Mouse (Mus musculus) 416B (cell line): ENCODE results near the gene Tyw3.
"Not testable (repeated sequence)": the region's sequence is repeated elsewhere in the genome, so short reads cannot be mapped to it uniquely, and the experiment has no call there.

Source experiments
- DNase-seq: peaks from one replicate; pipeline ENCODE4 v3.0.0; 2011; ENCODE audit warnings: low read depth

Tyw3 gene

DNA sequence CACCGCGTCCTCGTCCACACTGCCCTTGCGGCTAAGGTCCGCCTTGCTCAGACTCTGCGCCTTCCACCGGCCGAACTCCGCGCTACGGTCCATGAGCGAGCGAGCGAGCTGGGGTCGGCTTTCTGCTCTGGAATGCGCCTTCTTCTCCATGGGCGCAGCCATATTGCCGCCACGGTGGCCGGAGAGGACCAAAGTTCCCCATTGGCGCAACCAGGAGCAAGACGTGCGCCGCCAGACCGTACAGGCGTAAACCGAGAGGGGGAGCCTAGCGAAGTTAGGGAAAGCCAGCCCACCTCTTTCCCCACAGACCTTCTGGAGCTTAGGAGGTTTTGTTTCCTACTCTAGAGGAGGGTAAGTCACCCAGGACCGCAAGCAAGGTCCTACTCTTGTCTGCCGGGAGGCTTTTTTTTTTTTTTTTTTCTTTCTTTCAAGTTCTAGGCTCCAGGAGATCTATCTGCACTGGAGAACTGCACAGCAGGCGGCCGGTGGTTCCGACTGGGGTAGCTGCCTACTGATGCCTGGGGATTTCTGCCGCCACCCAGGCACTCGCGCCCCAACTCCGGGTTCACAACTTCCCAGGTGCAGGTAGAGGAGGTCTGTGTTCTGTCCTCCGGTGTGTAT is at the start of gene Tyw3:
TSS of gene Tyw3 (minus strand) at position 171 of the 621 bp plus-strand sequence.
- peak; percentile 94 for DNase-seq

- no peak for DNase-seq
Observed at GRCm38 (mm10) chr3:154633091-154633490, 36.2 kb upstream of the Tyw3 start.

DNA sequence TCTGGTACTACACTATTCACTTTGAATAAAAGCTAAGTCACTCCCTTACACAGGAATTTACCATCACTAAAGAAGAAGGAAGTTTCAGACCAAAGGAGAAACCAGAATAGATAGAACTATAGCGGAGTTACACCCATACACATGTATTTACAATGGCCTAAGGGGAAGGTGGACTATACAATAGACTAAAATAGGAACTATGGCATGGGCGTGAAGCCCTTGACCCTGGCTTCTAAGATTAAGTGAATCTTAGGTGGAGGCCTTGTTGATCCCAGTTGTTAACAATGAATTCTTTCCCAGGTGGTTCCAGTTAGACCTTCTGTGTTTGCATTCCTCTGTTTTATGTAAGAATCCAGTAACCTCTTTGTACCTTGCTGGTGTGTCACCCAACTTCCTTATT is 34.4 kb upstream of the Tyw3 start:
- not testable (repeated sequence) for DNase-seq

- DNase-seq = no peak
Observed at GRCm38 (mm10) chr3:154628284-154628683, 31.4 kb upstream of the Tyw3 start.

- DNase-seq = no peak
Observed at GRCm38 (mm10) chr3:154616106-154616505, 19.2 kb upstream of the Tyw3 start.

- DNase-seq = no peak
Observed at GRCm38 (mm10) chr3:154615304-154615703, 18.4 kb upstream of the Tyw3 start.

DNA sequence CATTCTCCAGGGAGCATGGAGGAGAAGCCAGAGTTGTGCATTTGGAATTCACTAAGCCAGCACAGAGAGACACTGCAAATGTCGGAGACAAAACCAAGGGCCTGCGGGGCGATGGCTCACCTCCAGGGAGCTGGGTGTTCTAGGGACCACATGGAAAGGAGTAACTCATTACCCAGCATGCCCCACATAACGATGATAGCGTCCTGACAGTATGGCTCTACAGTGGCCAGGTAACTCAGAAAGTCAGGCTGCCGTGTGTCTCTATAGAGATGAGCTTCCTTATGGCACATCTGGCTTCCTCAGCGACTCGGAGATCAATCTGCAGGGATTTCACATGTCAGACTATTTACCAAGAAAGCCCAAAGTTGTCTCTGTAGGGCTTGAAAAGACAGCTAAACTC is 17.9 kb upstream of the Tyw3 start:
- DNase-seq = no peak

DNA sequence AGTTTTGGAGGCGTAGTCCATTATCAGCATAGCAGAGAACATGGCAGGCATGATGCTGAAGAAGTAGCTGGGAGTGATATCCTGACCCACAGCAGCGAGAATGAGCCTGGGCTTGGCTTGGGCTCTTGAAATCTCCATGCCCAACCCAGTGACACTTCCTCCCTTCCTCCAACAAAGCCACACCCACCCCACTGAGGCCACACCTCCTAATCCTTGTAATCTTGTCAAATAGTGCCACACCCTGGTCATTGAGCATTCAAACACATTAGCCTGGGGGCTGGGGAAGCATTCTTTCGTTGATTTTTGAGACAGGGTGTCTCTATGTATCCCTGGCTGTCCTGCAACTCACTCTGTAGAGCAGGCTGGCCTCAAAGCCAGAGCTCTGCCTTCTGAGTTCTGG is 15.0 kb upstream of the Tyw3 start:
- DNase-seq = peak; percentile 25

GRCm38 (mm10) chr3:154607896-154608295 is 11.0 kb upstream of the Tyw3 start:
- DNase-seq = no peak

- no peak for DNase-seq
Observed at GRCm38 (mm10) chr3:154604871-154605270, 8.0 kb upstream of the Tyw3 start.

DNA sequence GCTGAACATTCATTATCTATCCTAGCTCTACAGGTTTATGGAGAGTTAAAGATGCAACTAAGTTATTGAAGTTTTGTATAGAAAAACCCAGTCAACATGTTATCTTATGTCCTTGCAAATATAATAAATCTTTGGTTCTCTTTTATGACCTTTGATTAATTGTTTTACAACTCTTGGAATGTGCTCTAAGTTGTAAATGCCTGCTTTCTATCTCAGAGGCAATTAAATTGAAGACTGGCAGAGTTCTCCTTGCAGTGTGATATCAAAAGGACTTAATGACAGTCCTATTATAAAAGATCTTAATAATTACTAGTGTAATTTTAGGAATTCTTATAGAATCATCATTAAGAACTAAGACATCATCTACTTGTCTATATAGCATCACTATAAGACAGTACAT is 5.2 kb upstream of the Tyw3 start:
- DNase-seq = no peak

GRCm38 (mm10) chr3:154597561-154597960 is 657 bp upstream of the Tyw3 start:
- peak; percentile 24 for DNase-seq

GRCm38 (mm10) chr3:154596488-154596933 is 393 bp downstream of the Tyw3 start, which contains the start of gene Cryz:
Gene Cryz (plus strand): TSS chr3:154596711.
- DNase-seq = peak; percentile 89

DNA sequence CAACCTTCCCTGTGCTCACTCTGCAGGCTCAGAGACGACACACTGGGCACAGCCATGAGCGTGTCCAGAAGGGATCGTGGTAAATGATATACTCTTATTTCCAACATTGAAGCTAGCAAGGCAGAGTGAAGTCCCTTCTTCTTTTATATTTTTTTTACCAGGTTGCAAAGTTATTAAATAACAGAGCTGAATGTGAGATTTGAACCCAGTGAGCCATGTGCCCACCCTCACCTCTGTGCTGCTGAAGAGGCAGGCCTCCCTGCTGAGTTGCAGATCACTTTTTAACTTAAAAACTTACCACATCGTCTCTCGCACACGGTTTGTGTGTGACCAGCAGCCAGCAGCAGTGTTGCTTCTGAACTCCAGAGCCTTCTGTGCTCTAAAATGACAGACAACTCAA is 2.7 kb downstream of the Tyw3 start:
- no peak for DNase-seq

- no peak for DNase-seq
Observed at GRCm38 (mm10) chr3:154593596-154593995, 3.3 kb downstream of the Tyw3 start.

DNA sequence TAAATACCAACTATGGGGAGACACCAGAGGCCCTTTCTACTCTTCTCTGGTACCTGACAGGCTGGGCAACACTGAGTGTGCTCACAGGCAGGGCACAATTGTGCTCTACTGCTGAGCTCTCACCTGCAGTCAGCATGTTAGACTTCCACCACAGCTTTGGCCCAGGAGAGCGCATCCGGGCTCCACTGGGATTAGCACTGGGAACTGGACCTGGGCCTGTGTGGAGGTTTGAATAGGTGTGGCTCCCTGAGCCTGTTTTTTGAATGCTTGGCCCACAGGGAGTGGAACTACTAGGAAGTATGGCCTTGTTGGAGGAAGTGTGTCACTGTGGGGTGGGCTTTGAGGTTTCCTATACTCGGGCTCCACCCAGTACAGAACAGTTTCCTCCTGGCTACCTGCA is 5.3 kb downstream of the Tyw3 start:
- DNase-seq = peak; percentile 23

DNA sequence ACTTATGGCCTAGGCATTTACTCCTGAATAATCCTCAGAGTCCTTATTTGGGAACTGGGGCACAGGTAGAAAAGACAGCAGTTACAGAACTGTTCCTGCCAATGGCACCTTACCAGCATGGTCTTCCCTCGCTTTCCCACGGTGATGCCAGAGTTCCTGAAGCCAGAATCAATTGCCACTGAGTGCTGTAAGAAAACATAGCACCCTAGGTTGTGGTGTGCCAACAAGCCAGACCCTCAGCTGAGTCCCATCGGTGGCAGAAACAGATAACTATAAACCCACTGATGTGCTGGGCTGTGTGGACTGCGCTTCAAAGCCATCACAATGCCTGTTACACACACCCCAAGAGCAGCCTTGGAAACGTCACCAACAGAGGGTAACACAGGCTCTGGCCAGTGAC is 5.9 kb downstream of the Tyw3 start:
- DNase-seq = no peak

GRCm38 (mm10) chr3:154584351-154584750 is 12.6 kb downstream of the Tyw3 start:
- DNase-seq = no peak

GRCm38 (mm10) chr3:154577895-154578294 is 19.0 kb downstream of the Tyw3 start:
- DNase-seq = no peak

DNA sequence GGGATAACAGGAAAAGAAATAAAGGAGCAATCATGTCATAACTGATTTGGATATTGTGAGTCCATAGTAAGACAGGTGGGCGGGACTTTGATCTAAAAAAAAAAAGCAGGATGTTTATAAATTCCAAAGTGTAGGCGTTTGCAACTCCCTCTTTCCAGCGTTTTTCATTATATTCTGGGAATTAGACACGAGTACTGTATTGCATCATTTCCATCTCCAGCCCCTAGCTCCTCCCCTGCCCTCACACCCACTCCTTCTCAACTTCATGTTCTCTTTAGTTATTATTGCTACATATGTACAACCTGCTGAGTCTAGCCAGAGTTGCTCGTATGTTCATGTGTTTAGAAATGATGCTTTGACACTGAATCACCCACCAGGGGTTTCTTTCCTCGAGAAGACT is 23.2 kb downstream of the Tyw3 start:
- peak; percentile 26 for DNase-seq

GRCm38 (mm10) chr3:154572341-154572972 is 24.4 kb downstream of the Tyw3 start:
- peak; percentile 71 for DNase-seq

- no peak for DNase-seq
Observed at GRCm38 (mm10) chr3:154570786-154571185, 26.1 kb downstream of the Tyw3 start.

DNA sequence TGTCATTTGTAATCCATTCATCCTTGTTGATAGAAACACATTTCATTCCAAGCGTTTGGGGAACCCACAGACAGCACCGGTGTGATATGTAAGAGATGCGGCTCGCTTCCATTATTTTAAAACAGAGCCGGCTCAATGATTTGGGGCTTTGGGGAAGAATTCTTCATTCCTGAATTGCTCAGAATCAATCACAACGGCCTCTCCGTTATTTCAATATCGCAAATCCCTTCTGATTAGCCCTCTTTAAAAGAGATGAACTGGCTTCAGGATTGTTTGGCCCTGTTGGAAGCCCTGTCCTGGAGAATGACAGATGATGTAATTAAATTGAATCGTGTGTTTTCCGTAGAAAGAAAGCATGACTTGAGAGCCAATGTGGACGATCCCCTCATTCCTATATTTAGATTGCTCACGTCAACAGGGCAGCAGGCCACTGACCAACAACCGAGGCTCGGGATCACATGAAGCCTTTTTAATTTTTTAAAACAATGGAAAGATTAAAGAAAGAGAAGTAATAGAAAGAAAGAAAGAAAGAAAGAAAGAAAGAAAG is 26.8 kb downstream of the Tyw3 start:
- DNase-seq = no peak

DNA sequence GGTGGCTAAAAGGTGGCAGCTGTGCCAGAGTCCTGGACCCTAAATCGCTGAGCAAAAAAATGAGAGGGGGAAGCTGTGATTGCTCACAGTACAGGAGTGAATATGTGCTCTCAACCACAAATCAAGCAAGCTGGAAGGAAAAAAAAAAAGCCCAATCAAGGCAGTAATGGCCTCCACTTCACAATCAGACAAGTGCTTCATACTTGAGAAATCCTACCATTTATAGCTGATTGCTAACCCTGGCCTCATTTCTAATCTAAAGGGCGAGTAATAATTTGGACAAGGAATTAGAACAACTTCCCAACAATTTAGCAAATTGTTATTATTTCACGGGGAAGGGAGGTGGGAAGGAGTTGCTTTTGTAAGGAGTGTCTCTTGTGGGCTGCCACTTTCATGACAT is 31.5 kb downstream of the Tyw3 start:
- DNase-seq = no peak
